Comparison of ENCODE assay signal across 19 mouse cellular contexts in genomic region chr4:55527931-55528330, GRCm38 (mm10). TPM values are rescaled to one million over a fixed set of nuclear protein-coding genes. Genes with fewer than 3 reads are reported as not detected.
DNase-seq lines count a peak whose midpoint lies in the region; ATAC-seq and TF ChIP-seq lines count a peak whose summit lies in the region.
"Had no signal": no experiment of that assay in that cellular context is flagged by ENCODE, and none has a peak within 500 bp of the region (broad histone marks: within the 10 kb centered on the region; RNA-seq: fewer than 3 reads in every experiment).

No protein-coding gene starts in this region.

- no peak for TF ChIP-seq CTCF in kidney, adult 2 months (conservative IDR thresholded peaks at IDR 0.05; ENCODE audit: insufficient read depth, insufficient read length, low read depth, low read length)
- no peak for TF ChIP-seq CTCF in E14TG2a.4 (conservative IDR thresholded peaks at IDR 0.05; ENCODE audit: low read length)
- TF ChIP-seq CTCF in forebrain, postnatal 0 days (IDR thresholded peaks at IDR 0.05; ENCODE audit: low read depth), result no peak
- no peak for TF ChIP-seq CTCF in thymus, adult 2 months (IDR thresholded peaks at IDR 0.05; ENCODE audit: borderline replicate concordance, control insufficient read depth, extremely low read depth, insufficient read depth, low read length, poor library complexity)

- no peaks in the 10 kb centered on the region for H3K36me3 ChIP-seq in kidney, adult 2 months (ENCODE audit: control insufficient read depth, insufficient read depth, low read length)
- H3K36me3 ChIP-seq in E14TG2a.4 (ENCODE audit: insufficient read depth, low read length) (peaks cover 50% of the 10 kb centered on the region), ES-E14 (ENCODE audit: control insufficient read depth, insufficient read depth, low read length, poor library complexity, severe bottlenecking) (peaks cover 22% of the 10 kb centered on the region)
- no peaks in the 10 kb centered on the region for H3K36me3 ChIP-seq in forebrain, postnatal 0 days (ENCODE audit: insufficient read depth)
- no peaks in the 10 kb centered on the region for H3K36me3 ChIP-seq in thymus, adult 2 months (ENCODE audit: control insufficient read depth, insufficient read depth, low read length)
- H3K36me3 ChIP-seq: heart, embryonic 12.5 days; hindbrain, embryonic 13.5 days; neural tube, embryonic 12.5 days had no signal

- in situ Hi-C loops in ES-E14 (cut with MboI; ENCODE audit: low sequenced_read_pairs in 2 of 2, unreplicated experiment in 2 of 2), result no loop called here

- no peak for TF ChIP-seq POLR2A in kidney, adult 2 months (IDR thresholded peaks at IDR 0.05; ENCODE audit: low read depth, low read length)
- TF ChIP-seq POLR2A in thymus, adult 2 months (IDR thresholded peaks at IDR 0.05; ENCODE audit: control insufficient read depth, extremely low read depth, insufficient read depth, low read length, poor library complexity), result no peak

- peak; percentile 35 for DNase-seq in kidney, adult 2 months
- no peak for DNase-seq in kidney, postnatal 14 days
- no peak for DNase-seq in ES-E14 (ENCODE audit: low read depth, low spot score)
- DNase-seq in lung, postnatal 36 days, result peak; percentile 28
- DNase-seq in forebrain, postnatal 0 days, result no peak
- no peak for DNase-seq in thymus, adult 2 months
- DNase-seq: cerebellum, postnatal 10 days; kidney, adult 18-20 months; midbrain, embryonic 14.5 days had no signal

- no peak for ATAC-seq in forebrain, postnatal 0 days
- ATAC-seq: CD4-positive, CD25-positive, alpha-beta regulatory T cell, adult 4 months; forebrain, embryonic 13.5 days; Patski had no signal

- H3K9ac ChIP-seq in ES-E14 (ENCODE audit: insufficient read depth, low read depth, low read length, poor library complexity, severe bottlenecking), result no peak overlapping the region
- no peak overlapping the region for H3K9ac ChIP-seq in forebrain, postnatal 0 days
- H3K9ac ChIP-seq: forebrain, embryonic 13.5 days; heart, embryonic 12.5 days; hindbrain, embryonic 13.5 days; neural tube, embryonic 12.5 days had no signal

- WGBS in kidney, adult 2 months, result 75% methylated on average over 12 of the region's 12 CpGs
- 82% methylated on average over 12 of the region's 12 CpGs for WGBS in forebrain, postnatal 0 days
- WGBS in thymus, adult 2 months, result 95% methylated on average over 12 of the region's 12 CpGs

- H3K27me3 ChIP-seq in kidney, adult 2 months (replicated peaks; ENCODE audit: control insufficient read depth, insufficient read depth, low read length), result no peaks in the 10 kb centered on the region
- 0 out of 2 replicates have a peak, but pooled peaks cover 6% of the 10 kb centered on the region for H3K27me3 ChIP-seq in E14TG2a.4 (ENCODE audit: insufficient read depth, low read length)
- H3K27me3 ChIP-seq in forebrain, postnatal 0 days (ENCODE audit: insufficient read depth, low read length), result peaks cover 22% of the 10 kb centered on the region
- H3K27me3 ChIP-seq in thymus, adult 2 months (ENCODE audit: control insufficient read depth, insufficient read depth, low read length), result peaks cover 14% of the 10 kb centered on the region; the same call in 1 of the 2 replicates
- H3K27me3 ChIP-seq: heart, embryonic 12.5 days; Patski had no signal

- no peaks in the 10 kb centered on the region for H3K4me1 ChIP-seq in kidney, adult 2 months (ENCODE audit: control insufficient read depth, insufficient read depth, low read length)
- H3K4me1 ChIP-seq in E14TG2a.4 (replicated peaks; ENCODE audit: low read depth, low read length) (peaks cover 41% of the 10 kb centered on the region), ES-E14 (ENCODE audit: control insufficient read depth in 2 of 2, insufficient read depth in 2 of 2, low read length in 2 of 2, poor library complexity in 1 of 2) (peaks cover 0 to 2% of the 10 kb centered on the region in 2 experiments; a peak in 2 of 4 replicates)
- 0 out of 2 replicates have a peak, but pooled peaks cover 3% of the 10 kb centered on the region for H3K4me1 ChIP-seq in forebrain, postnatal 0 days (ENCODE audit: insufficient read depth)
- H3K4me1 ChIP-seq in thymus, adult 2 months (replicated peaks; ENCODE audit: control insufficient read depth, insufficient read depth, low read length), result peaks cover 15% of the 10 kb centered on the region

- H3K4me2 ChIP-seq in forebrain, postnatal 0 days (ENCODE audit: low read depth), result no peak overlapping the region
- H3K4me2 ChIP-seq: forebrain, embryonic 13.5 days; heart, embryonic 12.5 days; hindbrain, embryonic 13.5 days; liver, embryonic 11.5 days; neural tube, embryonic 12.5 days had no signal

- no peak overlapping the region for H3K27ac ChIP-seq in kidney, adult 2 months (ENCODE audit: insufficient read depth, low read depth, low read length)
- H3K27ac ChIP-seq in ES-E14 (ENCODE audit: insufficient read depth, low read depth, low read length, poor library complexity, severe bottlenecking), result no peak overlapping the region
- H3K27ac ChIP-seq in forebrain, postnatal 0 days (ENCODE audit: low read depth, low read length), result no peak overlapping the region
- H3K27ac ChIP-seq in thymus, adult 2 months (ENCODE audit: control insufficient read depth, insufficient read depth, low read length), result no peak overlapping the region
- H3K27ac ChIP-seq: forebrain, embryonic 13.5 days; hindbrain, embryonic 13.5 days; layer of hippocampus, adult 2 months; macrophage; neural tube, embryonic 12.5 days had no signal

- H3K9me3 ChIP-seq in E14TG2a.4 (ENCODE audit: low read length), result no peaks in the 10 kb centered on the region
- H3K9me3 ChIP-seq in ES-E14 (ENCODE audit: control insufficient read depth, insufficient read depth, low read depth, low read length), result no peaks in the 10 kb centered on the region
- no peaks in the 10 kb centered on the region for H3K9me3 ChIP-seq in forebrain, postnatal 0 days (ENCODE audit: low read length)
- H3K9me3 ChIP-seq: forebrain, embryonic 13.5 days; heart, embryonic 12.5 days; hindbrain, embryonic 13.5 days; neural tube, embryonic 12.5 days had no signal

- H3K4me3 ChIP-seq in kidney, adult 2 months (ENCODE audit: insufficient read depth, low read depth, low read length), result no peak overlapping the region
- H3K4me3 ChIP-seq in E14TG2a.4 (replicated peaks; ENCODE audit: low read length) (peak overlapping the region; percentile 93), ES-E14 (ENCODE audit: insufficient read depth in 1 of 2, low read depth in 1 of 2, low read length in 2 of 2, poor library complexity in 1 of 2, severe bottlenecking in 1 of 2) (peak overlapping the region; percentile 5 to 45; a peak in 3 of 4 replicates)
- no peak overlapping the region for H3K4me3 ChIP-seq in forebrain, postnatal 0 days (ENCODE audit: low read depth, low read length)
- H3K4me3 ChIP-seq in thymus, adult 2 months (ENCODE audit: control insufficient read depth, insufficient read depth, low read length), result no peak overlapping the region
- H3K4me3 ChIP-seq: forebrain, embryonic 13.5 days; heart, embryonic 12.5 days; hindbrain, embryonic 13.5 days; layer of hippocampus, adult 2 months; neural tube, embryonic 12.5 days had no signal

TF ChIP-seq in ES-E14, 5 proteins besides CTCF, POLR2A, EP300 and RAD21:
- TF ChIP-seq ZNF384 (IDR thresholded peaks at IDR 0.05; ENCODE audit: low read depth, low read length), result no peak
- TF ChIP-seq ZC3H11A (IDR thresholded peaks at IDR 0.05; ENCODE audit: borderline replicate concordance, low read depth, low read length), result no peak
- TF ChIP-seq MAFK (IDR thresholded peaks at IDR 0.05; ENCODE audit: insufficient read depth, low read depth, low read length), result no peak
- no peak for TF ChIP-seq HCFC1 (IDR thresholded peaks at IDR 0.05; ENCODE audit: borderline replicate concordance, insufficient read depth, low read length)
- no peak for TF ChIP-seq CHD2 (IDR thresholded peaks at IDR 0.05; ENCODE audit: low read depth, low read length)

RNA-seq across cellular contexts. Expression of gene Klf4, which starts 4.3 kb away (rescaled TPM):
- polyA plus RNA-seq in kidney, adult 2 months (2012; rRNA removed), result 8.5 and 11.4 TPM in 2 replicates
- total RNA-seq in ES-E14 (2012; rRNA removed), result 55.6 and 98.4 TPM in 2 replicates
- total RNA-seq in forebrain, postnatal 0 days (2014; rRNA removed), result 2.8 and 10.3 TPM in 2 replicates
- 3.3 and 3.4 TPM in 2 replicates for polyA plus RNA-seq in forebrain, postnatal 0 days (2015; fragmentation: Nextera tagmentation; extraction: Ambion mirVana)
- 10.1 and 11.4 TPM in 2 replicates for polyA plus RNA-seq in thymus, adult 2 months (2012; rRNA removed)

Comparison
In these comparisons a context has a peak if more than half of its experiments do, and no peak if none do; other contexts are left out.
1. DNase-seq: peak in kidney, adult 2 months (single experiment) and lung, postnatal 36 days (single experiment); none in kidney, postnatal 14 days (single experiment), ES-E14 (single experiment), forebrain, postnatal 0 days (single experiment) and thymus, adult 2 months (single experiment).
2. H3K4me3 ChIP-seq: peak in E14TG2a.4 (single experiment) and ES-E14 (2 of 2); none in kidney, adult 2 months (single experiment), forebrain, postnatal 0 days (single experiment) and thymus, adult 2 months (single experiment).